Mouse (Mus musculus): ENCODE results near the gene Plcd1. TPM values are rescaled to one million over a fixed set of nuclear protein-coding genes. Genes with fewer than 3 reads are reported as not detected.
A peak's percentile ranks its signal among the peaks of the same experiment; 100 is the strongest.

Plcd1 gene
- polyA plus RNA-seq, 1 experiment from 2014 or later, result 17.2 TPM

DNA sequence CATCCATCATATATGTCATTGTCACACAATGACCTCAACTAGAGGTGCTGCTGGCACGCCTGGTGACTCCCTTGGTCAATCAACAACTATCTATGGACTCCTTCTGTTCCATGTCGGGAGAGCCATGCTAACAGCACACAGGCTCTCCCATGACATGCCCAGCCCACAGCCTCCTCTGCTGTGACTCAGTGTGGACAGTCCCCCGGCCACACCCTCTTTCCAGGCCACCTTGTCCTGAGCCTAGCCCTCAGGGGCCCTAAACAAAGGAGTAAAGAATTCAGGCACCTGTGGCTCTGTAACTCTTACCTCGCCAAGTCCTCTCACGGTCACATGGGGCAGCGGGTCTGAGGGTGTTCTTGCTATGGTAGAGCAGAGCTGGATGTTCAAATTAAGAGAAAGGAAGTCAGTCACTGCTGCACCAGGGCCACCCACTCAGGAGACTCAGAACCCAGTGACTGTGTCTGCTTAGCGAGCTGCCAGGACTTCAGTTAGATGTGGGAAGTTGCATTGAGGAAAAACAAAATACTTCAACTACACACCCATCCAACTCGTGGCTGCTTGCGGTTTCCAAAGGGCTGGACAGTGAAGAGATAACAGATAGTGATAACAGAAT, 39.2 kb downstream of the Plcd1 start:
- DNase-seq (ENCODE audit: low spot score), result no peak

- no peak for DNase-seq (ENCODE audit: low spot score)
These were observed 41.0 kb downstream of the Plcd1 start, which contains the start of gene Vill for GRCm38 (mm10) chr9:119052154-119052944. Gene Vill (plus strand): TSS chr9:119052778.

DNA sequence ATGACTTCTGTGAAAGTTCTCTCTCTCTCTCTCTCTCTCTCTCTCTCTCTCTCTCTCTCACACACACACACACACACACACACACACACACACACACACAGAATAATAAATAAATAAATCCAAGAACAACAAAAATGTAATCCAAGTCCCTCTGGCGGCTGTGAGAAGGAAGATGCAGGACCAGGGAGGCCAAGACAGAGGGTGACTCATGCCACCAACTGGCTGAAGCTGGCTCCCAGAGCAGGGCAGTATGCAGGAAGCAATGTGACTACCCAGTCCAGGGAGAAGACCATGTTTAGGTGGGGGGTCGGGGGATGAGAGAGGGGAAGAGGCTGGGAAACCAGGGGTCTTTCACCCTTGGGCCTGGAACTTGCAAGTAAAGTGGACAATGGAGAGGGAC, 42.1 kb downstream of the Plcd1 start:
- DNase-seq (ENCODE audit: low spot score), result no peak

- no peak for DNase-seq (ENCODE audit: low spot score)
These were observed 45.0 kb downstream of the Plcd1 start for GRCm38 (mm10) chr9:119048182-119048903.

DNA sequence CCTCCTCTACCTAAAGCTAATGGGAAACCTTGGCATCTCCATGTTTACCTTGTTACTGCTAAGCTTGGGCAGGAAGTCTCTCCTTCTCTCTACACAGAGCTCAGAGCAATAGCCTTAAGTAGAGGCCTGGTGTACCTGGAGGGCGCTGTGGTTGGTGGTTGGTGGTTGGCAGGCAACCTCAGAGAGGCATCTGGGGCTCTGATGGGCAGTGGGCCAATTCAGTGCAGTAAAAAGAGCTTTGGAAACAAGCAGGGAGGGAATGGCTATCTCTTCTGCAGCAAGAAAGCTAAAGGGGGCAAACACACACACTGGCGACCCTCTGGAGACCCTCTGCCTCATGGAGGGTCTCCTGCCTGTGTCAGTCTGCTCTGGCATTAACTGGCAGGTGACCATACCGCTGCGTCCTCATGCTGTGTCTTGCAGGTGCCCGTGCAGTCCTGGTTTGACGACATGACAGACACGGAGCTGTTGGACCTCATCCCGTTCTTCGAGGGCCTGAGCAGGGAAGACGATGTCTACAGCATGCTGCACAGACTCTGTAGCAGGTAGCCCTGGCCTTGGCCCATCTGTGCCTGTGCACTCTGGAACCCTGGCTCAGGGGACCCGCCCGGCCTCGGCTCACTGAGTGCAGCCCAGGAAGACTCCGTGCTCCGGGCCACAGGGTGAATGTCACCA, 53.1 kb downstream of the Plcd1 start:
- no peak for DNase-seq (ENCODE audit: low spot score)

DNA sequence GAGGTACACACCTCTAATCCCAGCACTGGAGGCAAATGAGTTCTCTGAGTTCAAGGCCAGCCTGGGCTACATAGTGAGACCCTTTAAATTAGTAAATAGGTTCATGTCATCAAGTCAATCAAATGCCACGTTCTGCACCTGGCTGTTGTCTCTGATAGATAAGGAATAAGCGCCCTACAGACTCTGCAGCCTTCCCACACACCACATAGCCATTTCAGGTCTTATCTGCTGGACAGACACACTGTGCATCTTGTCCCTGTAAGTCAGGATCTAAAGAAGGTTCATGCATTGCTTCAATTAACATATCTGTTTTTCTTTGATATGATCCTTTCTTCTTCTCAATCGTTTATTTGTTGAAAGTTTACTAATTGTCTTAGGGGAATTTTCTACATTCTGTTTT, 54.7 kb downstream of the Plcd1 start:
- DNase-seq (ENCODE audit: low spot score), result no peak

DNA sequence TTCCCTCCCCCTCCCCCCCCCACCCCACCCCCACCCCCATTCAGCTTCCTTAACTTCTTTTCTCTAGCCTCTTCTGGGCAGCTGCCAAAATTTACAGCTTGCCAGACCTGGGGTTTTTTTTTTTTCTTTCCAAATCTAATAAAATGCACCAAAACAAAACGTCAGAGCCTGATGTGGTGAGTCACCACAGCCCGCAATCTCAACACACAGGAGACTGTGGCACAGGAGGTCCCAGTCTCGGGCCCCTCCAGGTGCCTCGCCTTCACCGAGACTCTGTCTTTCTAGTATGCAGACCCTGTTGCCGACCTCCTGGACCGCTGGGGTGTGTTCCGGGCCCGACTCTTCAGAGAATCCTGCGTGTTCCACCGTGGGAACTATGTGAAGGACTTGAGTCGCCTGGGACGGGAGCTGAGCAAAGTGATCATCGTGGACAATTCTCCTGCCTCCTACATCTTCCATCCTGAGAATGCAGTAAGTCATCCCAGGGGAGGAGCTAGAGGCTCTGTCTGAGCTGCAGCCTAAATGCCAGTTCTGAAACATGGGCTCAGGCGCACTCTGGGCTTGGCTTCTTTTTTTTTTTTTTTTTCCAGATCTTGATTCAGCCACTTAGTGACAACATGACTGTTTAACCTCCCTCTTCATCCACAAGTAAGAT, 56.1 kb downstream of the Plcd1 start:
- DNase-seq (ENCODE audit: low spot score), result no peak

DNA sequence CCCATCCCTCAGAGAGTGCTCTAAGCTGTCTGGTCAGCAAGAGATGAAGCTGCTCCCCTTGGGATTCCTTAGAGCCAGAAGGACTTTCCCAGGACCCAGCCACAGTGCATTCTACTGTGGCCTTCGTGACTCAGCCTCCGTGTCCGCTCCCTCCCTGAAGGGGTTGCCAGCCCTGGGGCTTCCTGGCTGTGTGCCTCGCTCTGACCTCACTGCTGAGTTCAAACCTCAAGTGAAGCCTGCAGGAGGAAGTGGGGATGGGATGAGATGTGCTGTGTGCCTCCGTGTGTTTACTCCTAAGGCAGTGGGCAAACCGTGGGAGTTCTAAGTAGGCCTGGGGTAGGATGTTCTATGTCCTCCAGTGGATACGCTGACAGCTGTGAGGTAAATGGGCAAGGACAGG, 57.5 kb downstream of the Plcd1 start:
- DNase-seq (ENCODE audit: low spot score), result no peak

- no peak for DNase-seq (ENCODE audit: low spot score)
These were observed 58.3 kb downstream of the Plcd1 start for GRCm38 (mm10) chr9:119034676-119035665.

- DNase-seq (ENCODE audit: low spot score), result no peak
These were observed 59.2 kb downstream of the Plcd1 start for GRCm38 (mm10) chr9:119034069-119034468.

GRCm38 (mm10) chr9:119033111-119033921, 60.0 kb downstream of the Plcd1 start:
- no peak for DNase-seq (ENCODE audit: low spot score)

DNA sequence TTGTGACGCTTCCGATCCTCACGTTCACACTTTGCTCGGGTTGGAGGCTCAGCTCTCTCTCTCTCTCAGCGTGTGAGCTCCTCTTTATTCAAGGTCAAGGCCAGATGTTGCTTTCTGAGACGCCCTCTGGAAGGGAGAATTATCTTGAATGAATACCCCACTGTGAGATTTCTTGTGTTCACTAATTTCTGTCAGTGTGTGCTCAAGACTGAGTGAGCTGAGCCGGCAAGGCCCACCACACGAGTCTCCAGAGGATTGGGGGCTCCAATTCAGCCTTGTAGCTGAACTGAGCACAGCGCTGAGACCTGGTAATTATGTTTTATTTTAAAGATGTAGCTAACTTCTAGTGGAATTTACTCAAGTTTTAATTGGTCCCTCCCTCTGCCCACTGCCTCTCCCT, 60.8 kb downstream of the Plcd1 start:
- no peak for DNase-seq (ENCODE audit: low spot score)

GRCm38 (mm10) chr9:119031772-119032171, 61.5 kb downstream of the Plcd1 start:
- no peak for DNase-seq (ENCODE audit: low spot score)

- DNase-seq (ENCODE audit: low spot score), result no peak
These were observed 62.3 kb downstream of the Plcd1 start for GRCm38 (mm10) chr9:119031038-119031437.

GRCm38 (mm10) chr9:119029568-119029967, 63.7 kb downstream of the Plcd1 start:
- peak; percentile 35 for DNase-seq (ENCODE audit: low spot score)

GRCm38 (mm10) chr9:119028226-119029195, 64.8 kb downstream of the Plcd1 start:
- DNase-seq (ENCODE audit: low spot score), result no peak

- no peak for DNase-seq (ENCODE audit: low spot score)
These were observed 66.0 kb downstream of the Plcd1 start for GRCm38 (mm10) chr9:119027337-119027736.

GRCm38 (mm10) chr9:119025832-119026331, 67.4 kb downstream of the Plcd1 start:
- no peak for DNase-seq (ENCODE audit: low spot score)

Measured in thymus, postnatal 0 days (tissue).